Mouse (Mus musculus) liver, postnatal 0 days (tissue): ENCODE measurements at regions not wholly inside any gene's neighbourhood (a gene's known extent, or its start where the extent isn't known, plus 50 kb on each side); places are given as distances from the start of the nearest gene placed in this dataset.

Experiments
- CTCF ChIP-seq: sonication (generic); IDR thresholded peaks from 2 replicates; pipeline ENCODE4 v1.5.1; 2016; ENCODE audit warnings: antibody characterized with exemption, low read depth
- EP300 ChIP-seq: IDR thresholded peaks from 2 replicates; pipeline ENCODE4 v1.6.1; 2016; ENCODE audit warnings: antibody characterized with exemption, low read depth, mild to moderate bottlenecking

DNA sequence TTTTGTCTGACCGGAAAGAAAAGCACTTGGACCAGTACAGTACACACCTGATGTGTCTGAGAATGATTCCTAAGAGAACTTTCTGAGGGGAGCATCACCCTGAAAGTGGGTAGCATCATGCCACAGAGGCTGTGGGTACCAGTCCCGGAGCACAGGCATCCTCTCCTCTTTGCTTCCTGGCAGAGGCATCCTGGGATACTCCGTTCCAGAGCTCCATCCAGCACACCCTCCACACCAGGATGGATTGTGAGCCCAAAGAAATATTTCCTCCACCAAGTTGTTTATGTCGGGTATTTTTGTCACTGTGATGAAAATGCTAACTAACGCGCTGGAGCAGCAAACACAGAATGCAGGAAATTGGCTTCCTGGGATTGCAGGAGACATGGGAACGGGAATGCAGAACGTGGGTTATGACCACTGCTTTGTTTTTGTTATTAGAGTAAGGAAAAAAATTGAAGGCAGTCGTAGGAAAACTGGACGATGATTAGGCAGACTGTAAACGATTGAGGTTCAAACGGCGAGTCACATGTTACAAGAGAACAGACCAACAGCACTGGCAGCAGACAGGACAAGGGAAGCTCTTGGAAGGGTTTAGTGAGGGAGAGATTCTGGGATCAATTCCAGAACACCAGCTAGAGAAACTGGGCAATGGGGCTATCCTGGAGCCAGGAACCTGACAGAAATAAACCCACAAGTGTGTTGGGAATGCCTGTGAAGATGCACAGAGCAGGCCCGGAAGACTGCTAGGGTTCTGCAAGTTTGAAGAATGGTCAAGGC lies 134.6 kb downstream of the Fgf18 start:
- TF ChIP-seq CTCF (no peak), EP300 (no peak)
